Mouse (Mus musculus) liver, postnatal 0 days (tissue): ENCODE results near the gene Kif15. TPM values are rescaled to one million over a fixed set of nuclear protein-coding genes. Genes with fewer than 3 reads are reported as not detected.

Experiments used
- ATAC-seq: fragments of 200-750 bp; cut with Nextera tagmentation; 2 replicates; pipeline ENCODE4 v1.8.0; 2017; ENCODE audit warnings: mild to moderate bottlenecking, moderate library complexity
- DNase-seq: peaks from one replicate; pipeline ENCODE4 v3.0.0-alpha.2; 2016
- H3K27ac ChIP-seq: fragments of 300-500 bp; sonication (generic); 2 replicates; pipeline ENCODE4 v1.5.1; 2014; ENCODE audit warnings: antibody characterized with exemption, moderate library complexity, mild to moderate bottlenecking, low read depth
- H3K27me3 ChIP-seq: fragments of 300-500 bp; sonication (generic); 2 replicates; pipeline ENCODE4 v1.6.1; 2014; ENCODE audit warnings: low read length, control low read depth, mixed read lengths; ENCODE audit not compliant: insufficient read depth
- H3K36me3 ChIP-seq: fragments of 300-500 bp; sonication (generic); replicated peaks from 2 replicates; pipeline ENCODE4 v1.6.1; 2014; ENCODE audit warnings: mild to moderate bottlenecking, control low read depth, low read length, moderate library complexity, mixed read lengths; ENCODE audit not compliant: insufficient read depth
- H3K4me1 ChIP-seq: fragments of 300-500 bp; sonication (generic); 2 replicates; pipeline ENCODE4 v1.6.1; 2014; ENCODE audit warnings: antibody characterized with exemption, mild to moderate bottlenecking, control low read depth; ENCODE audit not compliant: insufficient read depth
- H3K4me2 ChIP-seq: fragments of 300-500 bp; sonication (generic); 2 replicates; pipeline ENCODE4 v1.6.1; 2014; ENCODE audit warnings: low read depth, mild to moderate bottlenecking, low read length, moderate library complexity, mixed read lengths
- H3K4me3 ChIP-seq: fragments of 300-500 bp; sonication (generic); 2 replicates; pipeline ENCODE4 v1.5.1; 2014; ENCODE audit warnings: low read depth, low read length
- H3K9ac ChIP-seq: fragments of 300-500 bp; sonication (generic); replicated peaks from 2 replicates; pipeline ENCODE4 v1.6.1; 2014; ENCODE audit warnings: mild to moderate bottlenecking, moderate library complexity
- H3K9me3 ChIP-seq: fragments of 300-500 bp; sonication (generic); 2 replicates; pipeline ENCODE4 v1.6.1; 2016; ENCODE audit warnings: mild to moderate bottlenecking, control low read depth, low read length, mixed read lengths
- CTCF ChIP-seq: sonication (generic); IDR thresholded peaks from 2 replicates; pipeline ENCODE4 v1.5.1; 2016; ENCODE audit warnings: antibody characterized with exemption, low read depth
- EP300 ChIP-seq: IDR thresholded peaks from 2 replicates; pipeline ENCODE4 v1.6.1; 2016; ENCODE audit warnings: antibody characterized with exemption, low read depth, mild to moderate bottlenecking
- WGBS: fragments of 180-500 bp; shearing (Covaris S2); extraction: QIAGEN DNeasy Blood & Tissue Kit; methylation state at CpG from one replicate; pipeline ENCODE4 v1.1.7; 2014; ENCODE audit not compliant: insufficient replicate concordance; 5-methylcytosine and 5-hydroxymethylcytosine counted together
- polyA plus RNA-seq: library from polyadenylated mRNA; unstranded; fragments of >200 nt; fragmentation: Nextera tagmentation; extraction: Ambion mirVana; gene quantifications from 2 replicates; pipeline ENCODE4 v1.2.1, GENCODE M21; 2015

Gene Kif15
- polyA plus RNA-seq, 1 experiment from 2014 or later = 14.4 TPM

- H3K27ac ChIP-seq = no peak overlapping the region; the same call in 1 of the 2 replicates
Observed at GRCm38 (mm10) chr9:123021636-123022379, 71.0 kb downstream of the Kif15 start.

GRCm38 (mm10) chr9:123024201-123024600 is 73.4 kb downstream of the Kif15 start:
- ATAC-seq = no peak
- Histone ChIP-seq H3K9ac (no peak overlapping the region), H3K36me3 (no peaks in the 10 kb centered on the region), H3K4me3 (no peak overlapping the region), H3K9me3 (no peaks in the 10 kb centered on the region), H3K27ac (no peak overlapping the region), H3K27me3 (no peaks in the 10 kb centered on the region), H3K4me2 (no peak overlapping the region), H3K4me1 (peaks cover 5% of the 10 kb centered on the region)
- 86% methylated on average over 2 of the region's 2 CpGs for WGBS
- TF ChIP-seq CTCF = no peak
- no peak for DNase-seq

More at GRCm38 (mm10) chr9:123021636-123022379, 71.0 kb downstream of the Kif15 start:
- DNase-seq (no peak), ATAC-seq (no peak)
- H3K9me3 ChIP-seq = no peaks in the 10 kb centered on the region
- H3K36me3 ChIP-seq = peaks cover 12% of the 10 kb centered on the region; the same call in 1 of the 2 replicates
- TF ChIP-seq CTCF (0 out of 2 replicates have a peak, but pooled peaks have one; percentile 11), EP300 (no peak)
- 0 out of 2 replicates have a peak overlapping the region, but pooled peaks have one; percentile 26 for H3K9ac ChIP-seq
- 33% methylated on average over 18 of the region's 24 CpGs for WGBS
- H3K4me3 ChIP-seq = peak overlapping the region; percentile 57
- no peaks in the 10 kb centered on the region for H3K27me3 ChIP-seq
- H3K4me2 ChIP-seq = peak overlapping the region; percentile 87
- peaks cover 5% of the 10 kb centered on the region for H3K4me1 ChIP-seq

DNA sequence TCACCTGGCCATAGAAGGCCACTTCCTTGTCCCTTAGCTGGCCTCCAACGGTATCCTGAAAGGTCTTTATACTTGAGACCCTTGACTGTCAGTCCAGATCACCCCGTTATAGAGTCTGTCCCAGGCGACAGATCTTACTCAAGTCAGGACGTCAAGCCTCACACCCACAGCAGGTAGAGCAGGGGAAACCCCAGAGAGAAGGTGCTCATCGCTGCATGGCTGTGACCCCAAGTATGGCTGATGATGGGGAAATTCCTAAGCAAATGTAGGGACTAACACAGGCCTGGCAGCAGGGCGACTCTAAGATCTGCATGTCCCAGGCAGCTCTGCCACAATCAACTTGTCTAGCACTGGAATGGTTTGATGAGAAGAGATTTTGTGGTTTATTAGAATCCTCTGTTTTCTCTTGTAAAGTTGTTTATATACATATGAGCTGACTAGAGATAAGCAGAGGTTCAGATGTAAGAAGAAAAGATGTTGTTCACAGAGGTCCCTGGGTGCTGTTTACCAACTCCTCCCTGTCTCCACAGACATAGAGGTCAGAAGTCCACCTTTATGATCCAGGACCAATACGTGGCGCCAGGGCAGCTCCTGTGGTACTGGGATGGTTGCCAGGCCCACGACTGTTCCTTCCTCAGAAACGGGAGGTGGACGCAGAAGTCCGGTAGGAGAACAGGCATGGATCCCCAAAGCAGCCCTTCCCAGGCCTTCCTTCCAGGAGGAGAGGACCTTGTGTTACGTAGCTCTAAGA is 80.8 kb downstream of the Kif15 start:
- Histone ChIP-seq H3K36me3 (no peaks in the 10 kb centered on the region), H3K4me1 (peaks cover 7% of the 10 kb centered on the region; the same call in 1 of the 2 replicates), H3K4me3 (no peak overlapping the region), H3K27ac (no peak overlapping the region), H3K4me2 (no peak overlapping the region), H3K9ac (no peak overlapping the region; the same call in 1 of the 2 replicates), H3K9me3 (no peaks in the 10 kb centered on the region), H3K27me3 (no peaks in the 10 kb centered on the region)
- ATAC-seq = peak; percentile 45; the same call in 1 of the 2 replicates
- WGBS = 69% methylated on average over 13 of the region's 13 CpGs
- TF ChIP-seq CTCF (no peak), EP300 (no peak)
- DNase-seq = peak; percentile 45

DNA sequence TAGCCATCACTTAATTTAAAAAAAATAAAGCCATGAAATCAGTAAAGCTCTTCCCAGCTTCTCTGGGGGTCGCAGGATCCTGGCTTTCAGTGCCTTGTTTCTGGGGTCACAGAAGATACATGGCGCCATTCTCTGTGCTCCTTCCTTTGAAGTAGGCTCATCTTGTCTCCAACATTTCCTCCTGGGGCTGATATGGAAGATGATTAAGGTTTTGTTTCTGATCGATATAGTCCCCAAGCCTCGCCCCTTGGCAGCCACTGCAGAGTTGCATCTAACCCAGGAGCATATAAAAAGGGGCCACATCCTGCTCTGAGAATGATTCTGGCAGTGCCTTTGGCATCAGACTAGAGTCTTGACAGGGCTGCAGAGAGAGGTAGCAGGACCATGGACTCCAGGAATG is 83.6 kb downstream of the Kif15 start, which contains the start of gene Tgm4:
Tgm4 (plus strand) TSS at position 301 of the 400 bp plus-strand sequence.
- DNase-seq (no peak), ATAC-seq (no peak)
- Histone ChIP-seq H3K36me3 (no peaks in the 10 kb centered on the region), H3K4me2 (no peak within 1 kb of the TSS), H3K4me3 (no peak within 1 kb of the TSS), H3K27me3 (no peaks in the 10 kb centered on the region), H3K27ac (no peak within 1 kb of the TSS), H3K9me3 (no peaks in the 10 kb centered on the region), H3K4me1 (peaks cover 7% of the 10 kb centered on the region; the same call in 1 of the 2 replicates), H3K9ac (no peak within 1 kb of the TSS)
- TF ChIP-seq CTCF (no peak), EP300 (no peak)
- 72% methylated on average over 4 of the region's 4 CpGs for WGBS

DNA sequence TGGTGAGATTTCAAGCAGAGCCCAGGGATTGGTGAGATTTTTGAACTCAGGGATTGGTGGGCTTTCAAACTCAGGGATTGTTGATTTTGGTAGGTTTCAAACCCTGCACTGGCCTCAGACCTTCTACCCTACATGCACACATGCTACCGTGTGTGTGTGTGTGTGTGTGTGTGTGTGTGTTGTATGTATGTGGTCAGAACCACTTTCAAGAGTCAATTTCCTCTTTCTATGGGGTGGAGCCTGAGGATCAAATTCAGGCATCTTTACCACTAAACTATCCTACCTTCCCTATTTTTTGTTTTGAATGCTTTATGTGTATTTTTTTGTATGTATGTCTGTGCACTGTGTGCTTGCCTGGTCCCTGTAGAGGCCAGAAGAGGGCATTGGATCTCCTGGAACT is 96.8 kb downstream of the Kif15 start:
- Histone ChIP-seq H3K36me3 (no peaks in the 10 kb centered on the region), H3K27me3 (no peaks in the 10 kb centered on the region), H3K9me3 (no peaks in the 10 kb centered on the region), H3K4me3 (no peak overlapping the region), H3K9ac (no peak overlapping the region), H3K27ac (no peak overlapping the region), H3K4me1 (no peaks in the 10 kb centered on the region), H3K4me2 (no peak overlapping the region)
- WGBS = 33% methylated on average over 1 of the region's 1 CpGs
- TF ChIP-seq CTCF (no peak), EP300 (no peak)
- DNase-seq = no peak
- ATAC-seq = no peak

- H3K9ac ChIP-seq = no peak overlapping the region
- H3K4me3 ChIP-seq = no peak overlapping the region
- H3K4me1 ChIP-seq = no peaks in the 10 kb centered on the region; the same call in 1 of the 2 replicates
- no peaks in the 10 kb centered on the region for H3K27me3 ChIP-seq
- no peak for ATAC-seq
- TF ChIP-seq CTCF (no peak; the same call in 1 of the 2 replicates), EP300 (no peak)
- no peak overlapping the region for H3K27ac ChIP-seq
- H3K9me3 ChIP-seq = no peaks in the 10 kb centered on the region
- no peak overlapping the region for H3K4me2 ChIP-seq
- no peaks in the 10 kb centered on the region for H3K36me3 ChIP-seq
- peak; percentile 31 for DNase-seq
Observed at GRCm38 (mm10) chr9:123058724-123059292, 108.0 kb downstream of the Kif15 start.
